Mouse (Mus musculus): ENCODE measurements around the gene Gucy1b1. TPM values are rescaled to one million over a fixed set of nuclear protein-coding genes. Genes with fewer than 3 reads are reported as not detected.
A peak's percentile ranks its signal among the peaks of the same experiment; 100 is the strongest.

The Gucy1b1 gene
- polyA plus RNA-seq (2015; fragmentation: Nextera tagmentation; extraction: Ambion mirVana), result 60.6 and 66.7 TPM in 2 replicates

DNA sequence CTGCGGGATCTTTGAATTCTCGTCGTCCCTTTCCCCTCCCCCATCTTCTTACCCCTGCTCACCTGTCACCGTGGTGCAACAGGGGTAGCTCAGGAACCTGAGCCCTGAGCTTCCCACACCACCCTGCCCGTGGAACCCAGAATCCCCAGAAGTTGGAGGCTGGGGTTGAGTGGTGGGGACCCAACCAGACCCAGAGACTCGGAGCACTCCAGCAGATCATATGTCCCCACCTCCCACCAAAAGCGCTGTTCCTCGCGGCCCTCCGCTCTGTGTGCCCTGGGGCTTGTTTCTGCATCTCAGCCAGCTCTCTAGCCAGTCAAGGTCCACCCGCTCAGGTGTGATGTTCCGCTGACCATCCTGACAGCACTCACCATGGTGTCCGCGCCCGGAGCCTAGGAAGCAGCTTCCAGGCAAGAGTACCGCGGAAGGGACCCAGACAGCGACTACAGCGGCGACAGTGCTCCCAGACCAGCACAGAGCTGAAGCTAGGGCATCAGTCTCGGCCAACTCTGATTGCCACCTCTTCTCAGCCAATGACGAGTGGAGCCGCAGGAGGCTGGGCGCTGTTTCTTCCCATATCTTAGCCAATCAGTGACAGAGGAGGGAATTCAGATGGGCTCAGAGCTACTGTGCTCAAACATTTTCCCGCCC is at the start of gene Gucy1b1:
TSS of gene Gucy1b1 (minus strand) at position 489 of the 651 bp plus-strand sequence.
- H3K27me3 ChIP-seq (replicated peaks), result no peaks in the 10 kb centered on the region
- no peaks in the 10 kb centered on the region for H3K9me3 ChIP-seq
- no peaks in the 10 kb centered on the region for H3K36me3 ChIP-seq
- peak within 1 kb of the TSS; percentile 81 for H3K4me2 ChIP-seq (replicated peaks)
- H3K9ac ChIP-seq, result peak within 1 kb of the TSS; percentile 55
- ATAC-seq, result peak; percentile 97
- 2% methylated on average over 25 of the region's 25 CpGs for WGBS
- peak within 1 kb of the TSS; percentile 58 for H3K4me3 ChIP-seq (replicated peaks)
- H3K4me1 ChIP-seq (replicated peaks), result 0 out of 2 replicates have a peak, but pooled peaks cover 2% of the 10 kb centered on the region
- H3K27ac ChIP-seq, result peak within 1 kb of the TSS; percentile 78

GRCm38 (mm10) chr3:82118916-82119315 is 44.4 kb upstream of the Gucy1b1 start:
- Histone ChIP-seq H3K36me3 (no peaks in the 10 kb centered on the region), H3K27me3 (replicated peaks) (no peaks in the 10 kb centered on the region), H3K9ac (no peak overlapping the region), H3K4me3 (replicated peaks) (no peak overlapping the region), H3K27ac (no peak overlapping the region), H3K4me2 (replicated peaks) (no peak overlapping the region), H3K9me3 (no peaks in the 10 kb centered on the region), H3K4me1 (replicated peaks) (no peaks in the 10 kb centered on the region)
- ATAC-seq, result no peak
- 92% methylated on average over 1 of the region's 1 CpGs for WGBS

DNA sequence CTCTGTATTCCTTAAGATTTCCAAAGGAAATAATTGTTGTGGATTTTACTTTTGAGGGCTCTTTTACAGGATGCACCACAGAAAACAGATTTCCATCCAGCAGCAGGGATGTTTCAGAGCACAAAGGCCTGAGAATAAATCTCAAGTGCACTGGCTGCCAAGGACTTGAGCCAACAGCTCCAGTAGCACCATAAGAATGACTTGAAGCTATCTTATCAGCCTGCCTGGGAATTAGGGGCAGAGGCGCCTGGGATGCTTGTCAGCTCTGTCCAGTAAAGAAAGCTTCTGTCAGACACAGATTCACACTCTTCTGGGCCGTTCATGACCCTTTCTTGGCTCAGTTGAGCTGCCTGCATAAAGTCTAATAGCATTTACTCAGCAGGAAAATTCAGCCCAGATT is 38.0 kb upstream of the Gucy1b1 start:
- 43% methylated on average over 2 of the region's 2 CpGs for WGBS
- Histone ChIP-seq H3K27me3 (replicated peaks) (no peaks in the 10 kb centered on the region), H3K4me2 (replicated peaks) (no peak overlapping the region), H3K27ac (no peak overlapping the region), H3K4me1 (replicated peaks) (no peaks in the 10 kb centered on the region), H3K4me3 (replicated peaks) (no peak overlapping the region), H3K9me3 (no peaks in the 10 kb centered on the region), H3K36me3 (no peaks in the 10 kb centered on the region), H3K9ac (no peak overlapping the region)
- peak; percentile 20; the same call in 1 of the 2 replicates for ATAC-seq

DNA sequence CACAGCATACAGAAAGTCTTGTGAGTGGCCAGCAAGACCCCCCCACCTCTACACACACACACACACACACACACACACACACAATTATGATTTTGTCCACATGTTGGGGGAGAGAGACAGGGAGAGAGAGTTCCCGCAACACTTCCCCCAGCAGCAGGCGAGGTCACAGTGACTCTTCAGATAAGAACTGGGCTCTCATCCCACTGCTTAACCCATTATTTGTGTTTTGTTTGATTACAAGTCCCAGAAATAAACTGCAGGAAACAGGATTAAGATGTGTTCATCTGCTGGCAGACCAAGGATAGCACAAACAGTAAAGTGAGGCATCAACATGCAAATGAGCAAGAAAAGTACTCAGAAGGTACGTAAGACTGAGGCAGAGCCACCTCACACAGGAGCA is 37.5 kb upstream of the Gucy1b1 start:
- no peaks in the 10 kb centered on the region for H3K27me3 ChIP-seq (replicated peaks)
- no peak for ATAC-seq
- no peak overlapping the region for H3K9ac ChIP-seq
- H3K9me3 ChIP-seq, result no peaks in the 10 kb centered on the region
- no peaks in the 10 kb centered on the region for H3K4me1 ChIP-seq (replicated peaks)
- no peak overlapping the region for H3K27ac ChIP-seq
- H3K36me3 ChIP-seq, result no peaks in the 10 kb centered on the region
- H3K4me3 ChIP-seq (replicated peaks), result no peak overlapping the region
- H3K4me2 ChIP-seq (replicated peaks), result no peak overlapping the region
- 57% methylated on average over 3 of the region's 3 CpGs for WGBS

DNA sequence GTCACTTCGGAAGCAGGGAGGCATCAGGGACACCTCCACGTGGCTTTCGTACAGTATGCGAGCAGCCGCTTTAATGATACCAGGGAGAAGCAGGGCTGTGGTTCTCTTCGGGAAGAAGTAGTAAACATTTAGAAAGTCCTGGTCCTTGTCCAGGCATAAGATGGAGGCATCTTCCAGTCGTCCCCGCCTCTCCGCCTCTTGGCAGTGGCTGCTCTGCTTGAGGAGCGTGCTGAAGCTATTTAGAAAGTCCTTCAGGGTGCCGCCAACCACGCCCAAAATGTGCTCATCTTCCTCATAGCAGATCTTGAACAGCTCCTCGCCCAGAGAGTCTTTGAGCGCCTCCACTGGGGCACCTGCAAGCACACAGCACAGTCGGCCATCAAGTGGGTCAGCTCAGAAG is 34.5 kb upstream of the Gucy1b1 start:
- H3K4me2 ChIP-seq (replicated peaks), result no peak overlapping the region
- WGBS, result 92% methylated on average over 15 of the region's 15 CpGs
- no peaks in the 10 kb centered on the region for H3K27me3 ChIP-seq (replicated peaks)
- no peak overlapping the region for H3K27ac ChIP-seq
- H3K36me3 ChIP-seq, result no peaks in the 10 kb centered on the region; the same call in 1 of the 2 replicates
- no peaks in the 10 kb centered on the region for H3K9me3 ChIP-seq
- no peak overlapping the region for H3K4me3 ChIP-seq (replicated peaks)
- H3K4me1 ChIP-seq (replicated peaks), result no peaks in the 10 kb centered on the region
- ATAC-seq, result no peak
- H3K9ac ChIP-seq, result no peak overlapping the region

- no peaks in the 10 kb centered on the region for H3K9me3 ChIP-seq
- H3K4me2 ChIP-seq (replicated peaks), result no peak overlapping the region
- no peak overlapping the region for H3K4me3 ChIP-seq (replicated peaks)
- WGBS, result 70% methylated on average over 6 of the region's 6 CpGs
- H3K9ac ChIP-seq, result no peak overlapping the region
- H3K4me1 ChIP-seq (replicated peaks), result no peaks in the 10 kb centered on the region
- H3K36me3 ChIP-seq, result no peaks in the 10 kb centered on the region; the same call in 1 of the 2 replicates
- no peak for ATAC-seq
- no peaks in the 10 kb centered on the region for H3K27me3 ChIP-seq (replicated peaks)
- H3K27ac ChIP-seq, result no peak overlapping the region
Observed at GRCm38 (mm10) chr3:82104229-82104628, 29.7 kb upstream of the Gucy1b1 start.

GRCm38 (mm10) chr3:82099127-82099526 is 24.6 kb upstream of the Gucy1b1 start:
- H3K27ac ChIP-seq, result no peak overlapping the region
- H3K4me2 ChIP-seq (replicated peaks), result no peak overlapping the region
- ATAC-seq, result no peak
- WGBS, result 88% methylated on average over 6 of the region's 6 CpGs
- no peaks in the 10 kb centered on the region for H3K36me3 ChIP-seq
- H3K4me1 ChIP-seq (replicated peaks), result no peaks in the 10 kb centered on the region
- no peak overlapping the region for H3K9ac ChIP-seq
- H3K4me3 ChIP-seq (replicated peaks), result no peak overlapping the region
- no peaks in the 10 kb centered on the region for H3K9me3 ChIP-seq
- no peaks in the 10 kb centered on the region for H3K27me3 ChIP-seq (replicated peaks)

DNA sequence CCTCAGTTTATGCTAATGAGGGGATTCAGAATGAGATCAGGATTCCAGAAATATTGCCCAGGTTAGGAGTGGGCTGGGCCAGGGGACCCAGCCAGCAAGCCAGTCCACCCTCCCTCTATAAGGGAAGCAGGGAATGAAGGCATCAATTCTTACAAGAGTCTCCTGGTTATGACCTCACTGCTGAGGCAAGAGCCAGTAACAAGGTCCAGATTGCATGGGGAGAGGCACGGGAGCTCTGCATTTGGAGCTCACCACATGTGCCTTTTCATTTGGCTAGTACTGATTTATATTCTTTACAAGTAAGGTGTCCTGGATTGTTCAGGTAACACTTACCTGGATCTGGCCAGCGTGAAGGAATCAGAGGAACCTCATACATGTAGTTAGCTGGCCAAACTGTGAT is 22.3 kb upstream of the Gucy1b1 start:
- no peaks in the 10 kb centered on the region for H3K9me3 ChIP-seq
- no peaks in the 10 kb centered on the region for H3K27me3 ChIP-seq (replicated peaks)
- ATAC-seq, result no peak
- no peak overlapping the region for H3K4me3 ChIP-seq (replicated peaks)
- no peak overlapping the region for H3K27ac ChIP-seq
- H3K4me1 ChIP-seq (replicated peaks), result no peaks in the 10 kb centered on the region
- H3K36me3 ChIP-seq, result no peaks in the 10 kb centered on the region
- H3K4me2 ChIP-seq (replicated peaks), result no peak overlapping the region
- WGBS, result 61% methylated on average over 2 of the region's 2 CpGs
- no peak overlapping the region for H3K9ac ChIP-seq

DNA sequence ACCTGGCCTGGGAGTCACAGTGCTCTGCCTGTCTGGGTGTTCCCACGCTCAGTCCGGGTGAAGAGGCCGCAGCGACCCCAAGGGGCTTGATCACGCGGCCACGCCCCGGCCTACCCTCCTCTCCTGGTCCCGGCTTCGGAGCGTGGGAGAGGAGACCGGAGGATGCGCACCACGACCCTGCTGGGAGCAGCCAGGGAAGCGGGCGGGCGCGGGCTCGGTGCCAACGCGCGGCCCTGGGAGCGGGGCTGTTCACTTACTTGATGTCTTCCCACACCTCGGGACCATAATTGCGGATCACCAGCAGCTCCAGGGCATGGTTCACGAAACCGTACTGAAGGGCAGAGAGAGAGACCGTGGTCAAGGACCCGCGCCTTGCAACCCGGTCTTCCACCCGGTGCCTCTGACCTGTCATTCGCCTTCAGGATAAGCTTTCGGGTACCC is 728 bp downstream of the Gucy1b1 start:
- Histone ChIP-seq H3K27ac (peak overlapping the region; percentile 78), H3K4me2 (replicated peaks) (peak overlapping the region; percentile 81)

DNA sequence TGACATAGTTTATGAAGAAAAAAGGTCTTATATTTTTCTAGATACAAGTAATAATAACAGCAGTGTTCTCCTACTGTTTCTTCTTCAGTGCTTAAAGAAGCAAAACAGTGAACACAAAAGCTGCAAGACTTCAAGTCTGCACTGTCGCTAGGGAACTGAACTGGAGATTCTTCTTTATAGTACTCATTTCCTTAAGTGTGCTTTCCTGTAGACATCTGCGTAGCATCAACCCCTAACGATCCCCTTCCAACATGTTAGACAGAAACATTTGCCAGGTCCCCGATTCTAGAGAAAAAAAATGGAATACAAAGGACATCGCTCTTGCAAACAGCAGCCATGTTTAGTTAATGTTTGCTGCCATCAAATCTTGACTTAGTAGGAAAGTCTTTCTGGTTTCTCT is 6.7 kb downstream of the Gucy1b1 start:
- no peak overlapping the region for H3K9ac ChIP-seq
- WGBS, result 36% methylated on average over 5 of the region's 5 CpGs
- peak; percentile 79 for ATAC-seq
- peak overlapping the region; percentile 24; the same call in 1 of the 2 replicates for H3K4me2 ChIP-seq (replicated peaks)
- no peaks in the 10 kb centered on the region for H3K36me3 ChIP-seq
- H3K27me3 ChIP-seq (replicated peaks), result no peaks in the 10 kb centered on the region
- no peaks in the 10 kb centered on the region for H3K9me3 ChIP-seq
- no peak overlapping the region for H3K4me3 ChIP-seq (replicated peaks)
- peaks cover 5% of the 10 kb centered on the region; the same call in 1 of the 2 replicates for H3K4me1 ChIP-seq (replicated peaks)
- H3K27ac ChIP-seq, result peak overlapping the region; percentile 64

More for the DNA sequence above, 728 bp downstream of the Gucy1b1 start:
- Histone ChIP-seq H3K36me3 (no peaks in the 10 kb centered on the region), H3K4me3 (replicated peaks) (peak overlapping the region; percentile 58), H3K27me3 (replicated peaks) (no peaks in the 10 kb centered on the region), H3K9ac (peak overlapping the region; percentile 55), H3K4me1 (replicated peaks) (0 out of 2 replicates have a peak, but pooled peaks cover 2% of the 10 kb centered on the region), H3K9me3 (no peaks in the 10 kb centered on the region)
- peak; percentile 76 for ATAC-seq
- WGBS, result 0% methylated on average over 34 of the region's 34 CpGs

DNA sequence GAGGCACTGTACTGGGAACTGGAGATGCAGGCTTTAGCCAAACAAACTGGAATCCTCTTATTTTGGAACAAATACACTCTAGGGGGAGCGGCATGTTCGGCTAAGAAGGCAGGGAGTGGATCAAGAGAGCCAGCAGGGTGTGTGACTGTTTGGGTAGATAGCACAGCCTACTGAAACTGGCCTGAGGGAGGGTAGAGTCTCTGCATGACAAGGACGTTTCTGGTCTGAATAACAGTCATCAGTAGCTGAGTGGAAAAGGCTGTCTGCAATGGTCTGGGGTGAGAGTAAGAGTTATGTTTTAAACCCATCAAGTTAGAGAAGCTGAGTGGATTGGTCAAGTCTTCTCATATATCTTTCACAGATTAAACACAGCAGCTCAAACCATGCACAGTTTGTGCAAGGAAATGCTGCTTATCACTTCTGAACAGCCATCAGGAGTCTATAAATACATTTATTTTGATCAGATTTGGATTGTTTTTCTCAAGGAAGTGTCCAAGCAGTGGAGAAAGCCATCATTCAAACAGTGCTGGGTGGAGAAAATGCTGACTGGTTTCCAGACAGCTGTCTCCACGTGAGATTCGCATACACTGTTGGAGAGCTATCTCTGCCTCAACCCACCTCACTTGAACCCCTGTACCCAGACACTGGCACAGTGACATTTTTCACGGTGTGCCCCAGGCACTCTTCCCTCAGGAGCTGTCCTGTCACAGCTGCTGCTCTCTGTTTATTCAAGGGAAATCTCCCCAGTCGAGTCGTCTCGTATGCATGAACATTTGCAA is 12.9 kb downstream of the Gucy1b1 start:
- WGBS, result 28% methylated on average over 9 of the region's 9 CpGs
- Histone ChIP-seq H3K27me3 (replicated peaks) (no peaks in the 10 kb centered on the region), H3K4me2 (replicated peaks) (no peak overlapping the region), H3K4me3 (replicated peaks) (no peak overlapping the region), H3K27ac (peak overlapping the region; percentile 33), H3K36me3 (no peaks in the 10 kb centered on the region), H3K9me3 (no peaks in the 10 kb centered on the region), H3K9ac (no peak overlapping the region), H3K4me1 (replicated peaks) (peaks cover 17% of the 10 kb centered on the region; the same call in 1 of the 2 replicates)
- ATAC-seq, result peak; percentile 57; the same call in 1 of the 2 replicates

- Histone ChIP-seq H3K27ac (peak overlapping the region; percentile 36; the same call in 1 of the 2 replicates), H3K9ac (no peak overlapping the region), H3K9me3 (no peaks in the 10 kb centered on the region), H3K4me3 (replicated peaks) (no peak overlapping the region), H3K4me1 (replicated peaks) (peaks cover 22% of the 10 kb centered on the region; the same call in 1 of the 2 replicates), H3K4me2 (replicated peaks) (no peak overlapping the region), H3K27me3 (replicated peaks) (no peaks in the 10 kb centered on the region), H3K36me3 (no peaks in the 10 kb centered on the region)
- peak; percentile 90 for ATAC-seq
- 20% methylated on average over 5 of the region's 5 CpGs for WGBS
Observed at GRCm38 (mm10) chr3:82057201-82057600, 17.3 kb downstream of the Gucy1b1 start.

Measured in intestine, embryonic 15.5 days (tissue).